Mouse (Mus musculus) MEL (cell line): Measurements from ENCODE around the gene Nrxn2. TPM values are rescaled to one million over a fixed set of nuclear protein-coding genes. Genes with fewer than 3 reads are reported as not detected.

ENCODE experiments used
- DNase-seq: peaks from one replicate; pipeline ENCODE4 v3.0.0; 2011; ENCODE audit warnings: low read depth, low spot score
- H3K27ac ChIP-seq: 2 replicates; pipeline ENCODE4 v1.5.1; 2012; ENCODE audit warnings: low read depth, mild to moderate bottlenecking, control low read depth, low read length, moderate library complexity; ENCODE audit not compliant: control insufficient read depth
- H3K27me3 ChIP-seq, 2 experiments: fragments of 150-350 bp in 1 of 2; sonication (generic) in 1 of 2; 2 replicates each; pipeline ENCODE4 v1.6.1; 2012; ENCODE audit warnings: low read length in 2 of 2, mild to moderate bottlenecking in 2 of 2, improper control_type of control experiment in 1 of 2, moderate library complexity in 1 of 2; ENCODE audit not compliant: insufficient read depth in 2 of 2, control insufficient read depth in 1 of 2
- H3K36me3 ChIP-seq, 2 experiments: 2 replicates each; pipeline ENCODE4 v1.6.1; 2012 to 2014; ENCODE audit warnings: low read length in 2 of 2, improper control_type of control experiment in 1 of 2, inconsistent platforms in 1 of 2, mild to moderate bottlenecking in 1 of 2; ENCODE audit not compliant: insufficient read depth in 2 of 2, control insufficient read depth in 1 of 2
- H3K4me1 ChIP-seq, 2 experiments: fragments of 150-350 bp in 1 of 2; sonication (generic) in 1 of 2; 2 replicates each; pipeline ENCODE4 v1.6.1; 2012; ENCODE audit warnings: low read length in 2 of 2, improper control_type of control experiment in 1 of 2, mild to moderate bottlenecking in 1 of 2; ENCODE audit not compliant: insufficient read depth in 2 of 2, control insufficient read depth in 1 of 2
- H3K4me3 ChIP-seq, 2 experiments: fragments of 150-350 bp in 1 of 2; sonication (generic) in 1 of 2; 2 replicates each; pipeline ENCODE4 v1.5.1; 2012; ENCODE audit warnings: low read depth in 2 of 2, low read length in 2 of 2, mild to moderate bottlenecking in 2 of 2, moderate library complexity in 2 of 2, control low read depth in 1 of 2, improper control_type of control experiment in 1 of 2; ENCODE audit not compliant: control insufficient read depth in 1 of 2, insufficient read depth in 1 of 2
- H3K79me2 ChIP-seq: 2 replicates; pipeline ENCODE4 v1.6.1; 2012; ENCODE audit warnings: mild to moderate bottlenecking, low read length, moderate library complexity; ENCODE audit not compliant: control insufficient read depth, poor library complexity, insufficient read depth
- H3K9ac ChIP-seq: 2 replicates; pipeline ENCODE4 v1.6.1; 2012; ENCODE audit warnings: low read depth, mild to moderate bottlenecking, control low read depth, low read length, moderate library complexity; ENCODE audit not compliant: control insufficient read depth, poor library complexity, severe bottlenecking
- H3K9me3 ChIP-seq: fragments of 150-350 bp; sonication (generic); replicated peaks from 2 replicates; pipeline ENCODE4 v1.6.1; 2012; ENCODE audit warnings: mild to moderate bottlenecking, low read length, improper control_type of control experiment, moderate library complexity; ENCODE audit not compliant: insufficient read depth
- CHD1 ChIP-seq: IDR thresholded peaks from 2 replicates; pipeline ENCODE4 v1.6.1; 2012; ENCODE audit warnings: low read depth, mild to moderate bottlenecking, inconsistent platforms, low read length, improper control_type of control experiment
- E2F4 ChIP-seq: IDR thresholded peaks from 2 replicates; pipeline ENCODE4 v1.6.1; 2011; ENCODE audit warnings: low read depth, low read length, improper control_type of control experiment, borderline replicate concordance
- MYB ChIP-seq: IDR thresholded peaks from 2 replicates; pipeline ENCODE4 v1.6.1; 2011; ENCODE audit warnings: mild to moderate bottlenecking, low read depth, low read length, improper control_type of control experiment
- MYC ChIP-seq: IDR thresholded peaks from 2 replicates; pipeline ENCODE4 v1.6.1; 2011; ENCODE audit warnings: low read depth, mild to moderate bottlenecking, low read length, improper control_type of control experiment, moderate library complexity
- POLR2A ChIP-seq, 2 experiments: IDR thresholded peaks; 2 replicates each; pipeline ENCODE4 v1.6.1; 2011 to 2012; ENCODE audit warnings: low read length in 2 of 2, mild to moderate bottlenecking in 2 of 2, control low read depth in 1 of 2, improper control_type of control experiment in 1 of 2, low read depth in 1 of 2, moderate library complexity in 1 of 2; ENCODE audit not compliant: control insufficient read depth in 1 of 2, insufficient read depth in 1 of 2, poor library complexity in 1 of 2
- POLR2AphosphoS2 ChIP-seq: IDR thresholded peaks from 2 replicates; pipeline ENCODE4 v1.6.1; 2011; ENCODE audit warnings: low read length, improper control_type of control experiment
- RCOR1 ChIP-seq: IDR thresholded peaks from 2 replicates; pipeline ENCODE4 v1.6.1; 2012; ENCODE audit warnings: low read depth, mild to moderate bottlenecking, inconsistent platforms, low read length, improper control_type of control experiment
- SIN3A ChIP-seq: IDR thresholded peaks from 2 replicates; pipeline ENCODE4 v1.6.1; 2012; ENCODE audit warnings: low read length, improper control_type of control experiment, inconsistent platforms
- TAL1 ChIP-seq: IDR thresholded peaks from 2 replicates; pipeline ENCODE4 v1.6.1; 2012; ENCODE audit warnings: mild to moderate bottlenecking, inconsistent platforms, low read length, moderate library complexity, mixed read lengths
- TCF12 ChIP-seq: IDR thresholded peaks from 2 replicates; pipeline ENCODE4 v1.6.1; 2014; ENCODE audit warnings: low read depth, mild to moderate bottlenecking, inconsistent platforms, low read length, improper control_type of control experiment, moderate library complexity
- USF1 ChIP-seq: IDR thresholded peaks from 2 replicates; pipeline ENCODE4 v1.6.1; 2014; ENCODE audit warnings: low read depth, mild to moderate bottlenecking, inconsistent platforms, low read length, improper control_type of control experiment, moderate library complexity
- USF2 ChIP-seq, 2 experiments: IDR thresholded peaks; 2 replicates each; pipeline ENCODE4 v1.6.1; 2011 to 2012; ENCODE audit warnings: improper control_type of control experiment in 2 of 2, low read length in 2 of 2, borderline replicate concordance in 1 of 2, inconsistent platforms in 1 of 2, low read depth in 1 of 2, mild to moderate bottlenecking in 1 of 2; ENCODE audit not compliant: insufficient read depth in 1 of 2
- ZC3H11A ChIP-seq: IDR thresholded peaks from 2 replicates; pipeline ENCODE4 v1.6.1; 2012; ENCODE audit warnings: low read depth, mild to moderate bottlenecking, inconsistent platforms, low read length, improper control_type of control experiment
- ZKSCAN1 ChIP-seq: IDR thresholded peaks from 2 replicates; pipeline ENCODE4 v1.6.1; 2012; ENCODE audit warnings: low read depth, mild to moderate bottlenecking, inconsistent platforms, low read length, improper control_type of control experiment, moderate library complexity
- ZNF384 ChIP-seq: IDR thresholded peaks from 2 replicates; pipeline ENCODE4 v1.6.1; 2012; ENCODE audit warnings: low read depth, mild to moderate bottlenecking, inconsistent platforms, low read length, improper control_type of control experiment
- polyA plus RNA-seq, 2 experiments: library from polyadenylated mRNA; stranded (reverse) in 1 of 2; unstranded in 1 of 2; fragments of >175 nt in 1 of 2; fragments of >200 nt in 1 of 2; gene quantifications; 2 replicates each; pipeline versions ENCODE4 v1.2.1 to v1.2.4; 2012; ENCODE audit warnings: low replicate concordance in 2 of 2, low read depth in 1 of 2; ENCODE audit not compliant: insufficient read length in 2 of 2, insufficient read depth in 1 of 2, missing spikeins in 1 of 2
- total RNA-seq: library from RNA; depleted of rRNA; stranded (reverse); fragments of 300-350 nt; gene quantifications from 2 replicates; pipeline ENCODE4 v1.2.3, GENCODE M21; 2012

Nrxn2 gene
- total and polyA plus RNA-seq, 3 experiments = 0.39 to 0.42 TPM; not detected in 1

- H3K36me3 ChIP-seq = no peaks in the 10 kb centered on the region
- no peak for TF ChIP-seq TCF12
- TF ChIP-seq, all 39 proteins: peak for 0
- Histone ChIP-seq H3K4me1 (no peaks in the 10 kb centered on the region), H3K9me3 (no peaks in the 10 kb centered on the region), H3K27me3 (peaks cover 0 to 4% of the 10 kb centered on the region in 2 experiments; a peak in 2 of 4 replicates), H3K79me2 (no peaks in the 10 kb centered on the region), H3K9ac (no peak overlapping the region), H3K4me3 (no peak overlapping the region), H3K27ac (no peak overlapping the region)
- DNase-seq = no peak
These were observed 80.0 kb downstream of the Nrxn2 start for GRCm38 (mm10) chr19:6498350-6499131.

- Histone ChIP-seq H3K27me3 (peaks cover 0 to 2% of the 10 kb centered on the region in 2 experiments; a peak in 2 of 4 replicates), H3K79me2 (no peaks in the 10 kb centered on the region), H3K4me3 (no peak overlapping the region), H3K36me3 (no peaks in the 10 kb centered on the region), H3K27ac (no peak overlapping the region), H3K9ac (no peak overlapping the region), H3K9me3 (no peaks in the 10 kb centered on the region), H3K4me1 (no peaks in the 10 kb centered on the region; a peak in 1 of 4 replicates)
- no peak for DNase-seq
- no peak for TF ChIP-seq SIN3A
These were observed 81.5 kb downstream of the Nrxn2 start for GRCm38 (mm10) chr19:6499860-6500635.

GRCm38 (mm10) chr19:6500636-6501025 is 82.1 kb downstream of the Nrxn2 start:
- Histone ChIP-seq H3K27me3 (peaks cover 0 to 1% of the 10 kb centered on the region in 2 experiments; a peak in 1 of 4 replicates), H3K4me1 (no peaks in the 10 kb centered on the region; a peak in 1 of 4 replicates), H3K27ac (no peak overlapping the region), H3K9me3 (no peaks in the 10 kb centered on the region), H3K36me3 (no peaks in the 10 kb centered on the region), H3K4me3 (no peak overlapping the region), H3K9ac (no peak overlapping the region), H3K79me2 (no peaks in the 10 kb centered on the region)
- TF ChIP-seq CHD1 (no peak), POLR2A (IDR thresholded peaks at IDR 0.05; ENCODE audit: control insufficient read depth in 1 of 2, insufficient read depth in 1 of 2, low read depth in 1 of 2, low read length in 2 of 2, poor library complexity in 1 of 2) (no peak), USF2 (IDR thresholded peaks at IDR 0.05; ENCODE audit: borderline replicate concordance in 1 of 2, insufficient read depth in 1 of 2, low read depth in 1 of 2, low read length in 2 of 2) (no peak), MYB (no peak), MYC (no peak), ZKSCAN1 (no peak), TAL1 (no peak), RCOR1 (no peak), E2F4 (no peak), ZC3H11A (no peak), ZNF384 (no peak), POLR2AphosphoS2 (no peak), USF1 (no peak)
- no peak for DNase-seq
